Mouse (Mus musculus) olfactory bulb, adult 2 months (tissue): ENCODE measurements around the gene Luc7l3. TPM values are rescaled to one million over a fixed set of nuclear protein-coding genes. Genes with fewer than 3 reads are reported as not detected.
"Not testable (repeated sequence)": the region's sequence is repeated elsewhere in the genome, so short reads cannot be mapped to it uniquely, and the experiment has no call there.

ENCODE experiments used
- H3K27ac ChIP-seq: fragments of 200-500 bp; 2 replicates; pipeline ENCODE4 v1.5.1; 2012; ENCODE audit warnings: low read depth, low read length; ENCODE audit not compliant: insufficient read depth
- H3K4me1 ChIP-seq: fragments of 200-500 bp; 2 replicates; pipeline ENCODE4 v1.6.1; 2012; ENCODE audit warnings: low read length; ENCODE audit not compliant: control insufficient read depth, insufficient read depth
- H3K4me3 ChIP-seq: fragments of 200-500 bp; 2 replicates; pipeline ENCODE4 v1.5.1; 2012; ENCODE audit warnings: mild to moderate bottlenecking, low read depth, low read length, moderate library complexity; ENCODE audit not compliant: insufficient read depth
- CTCF ChIP-seq: fragments of 200-500 bp; IDR thresholded peaks from 2 replicates; pipeline ENCODE4 v1.5.1; 2012; ENCODE audit warnings: low read depth, mild to moderate bottlenecking, low read length, moderate library complexity; ENCODE audit not compliant: insufficient read depth
- POLR2A ChIP-seq: fragments of 200-500 bp; IDR thresholded peaks from 2 replicates; pipeline ENCODE4 v1.6.1; 2012; ENCODE audit warnings: mild to moderate bottlenecking, low read depth, low read length, moderate library complexity; ENCODE audit not compliant: insufficient read depth
- WGBS: fragments of 180-500 bp; shearing (Covaris S2); methylation state at CpG from one replicate; pipeline ENCODE4 v1.1.7; 2018; 5-methylcytosine and 5-hydroxymethylcytosine counted together
- polyA plus RNA-seq: library from polyadenylated mRNA; stranded (reverse); fragments of >200 nt; gene quantifications from 2 replicates; pipeline ENCODE4 v1.2.4, GENCODE M21; 2012; ENCODE audit warnings: low replicate concordance; ENCODE audit not compliant: missing spikeins, insufficient read depth, insufficient read length

The Luc7l3 gene
- polyA plus RNA-seq, 1 experiment: 287 TPM

DNA sequence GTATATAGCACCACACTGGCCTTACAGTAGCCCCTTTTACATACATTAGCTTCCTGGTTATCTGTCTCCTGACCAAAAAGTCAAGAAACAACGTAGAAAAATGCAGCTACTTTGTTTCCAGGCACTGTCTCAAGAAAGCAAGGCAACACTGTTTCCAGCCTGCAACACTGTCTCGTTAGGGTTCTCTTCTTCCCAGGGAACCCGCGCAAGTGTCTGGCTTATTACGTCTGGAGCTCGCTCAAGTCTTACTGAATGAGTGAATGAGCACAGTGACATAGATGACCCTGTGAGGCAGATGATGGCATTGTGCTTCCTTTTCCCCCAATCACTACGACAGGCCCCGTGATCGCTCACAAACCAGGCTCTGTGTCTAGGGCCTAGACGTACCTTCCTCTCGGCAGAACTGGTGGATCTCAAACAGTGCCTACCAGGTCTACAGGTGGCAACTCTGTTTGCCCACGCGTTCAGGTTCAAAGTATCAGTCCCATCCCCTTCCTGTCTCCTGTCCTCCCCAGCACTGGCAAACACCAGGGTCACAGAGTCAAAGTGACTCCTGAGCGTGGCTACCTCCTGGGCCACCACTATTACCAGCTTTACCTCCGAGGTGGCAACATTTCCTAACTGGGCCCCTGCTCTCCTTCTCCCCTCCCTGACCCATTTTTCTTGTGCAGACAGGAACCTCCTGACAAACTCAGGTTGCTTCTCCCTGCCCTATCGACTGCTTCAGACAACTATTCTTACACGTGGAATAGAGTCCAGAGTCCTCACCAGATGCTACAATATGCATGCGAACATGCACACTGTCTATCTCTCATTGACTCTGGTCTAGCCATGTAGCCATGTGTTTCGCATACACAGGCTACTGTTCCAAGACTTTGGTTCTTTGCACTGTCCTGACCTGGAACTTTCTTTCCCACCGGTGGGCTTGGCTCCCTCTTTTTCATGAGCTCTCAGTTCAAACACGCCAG lies 48.5 kb downstream of the Luc7l3 start:
- TF ChIP-seq POLR2A (no peak), CTCF (no peak)
- Histone ChIP-seq H3K4me3 (no peak overlapping the region), H3K27ac (no peak overlapping the region), H3K4me1 (peaks cover 2% of the 10 kb centered on the region; the same call in 1 of the 2 replicates)
- 92% methylated on average over 21 of the region's 21 CpGs for WGBS

DNA sequence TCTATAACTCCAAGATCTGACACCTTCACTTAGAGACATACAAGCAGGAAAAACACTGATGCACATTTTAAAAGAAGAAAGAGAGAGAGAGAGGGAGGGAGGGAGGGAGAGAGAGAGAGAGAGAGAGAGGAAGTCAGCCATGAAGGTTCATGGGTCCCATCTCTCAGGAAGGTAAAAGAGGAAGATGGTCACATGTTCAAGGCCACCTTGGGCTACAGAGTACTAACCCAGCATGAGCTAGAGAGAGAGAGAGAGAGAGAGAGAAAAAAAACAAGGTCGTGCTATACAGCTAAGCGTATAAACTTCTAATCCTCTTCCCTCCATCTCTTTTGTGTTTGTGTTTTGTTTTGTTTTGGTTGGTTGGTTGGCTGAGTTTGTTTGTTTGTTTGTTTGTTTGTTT lies 50.8 kb downstream of the Luc7l3 start:
- no peak overlapping the region for H3K27ac ChIP-seq
- TF ChIP-seq CTCF: no peak
- TF ChIP-seq POLR2A: no peak
- WGBS: 90% methylated on average over 2 of the region's 2 CpGs
- no peak overlapping the region for H3K4me3 ChIP-seq
- H3K4me1 ChIP-seq: no peaks in the 10 kb centered on the region

DNA sequence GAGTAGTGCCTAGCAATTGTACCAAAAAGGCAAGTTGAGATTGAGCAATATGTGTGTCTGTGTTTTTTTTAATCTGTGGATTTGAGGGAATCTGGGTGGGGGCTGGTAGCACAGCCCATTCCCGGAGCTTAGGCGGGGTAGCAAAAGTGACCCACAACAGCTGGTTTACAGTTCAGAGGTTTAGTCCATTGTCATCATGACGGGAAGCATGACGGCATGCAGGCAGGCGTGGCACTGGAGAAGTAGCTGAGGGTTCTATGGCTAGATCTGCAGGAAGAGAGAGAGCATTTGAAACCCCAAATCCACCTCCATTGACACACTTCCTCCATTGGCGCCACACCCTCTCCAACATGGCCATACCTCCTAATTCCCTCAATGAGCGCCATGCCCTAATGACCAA lies 51.9 kb downstream of the Luc7l3 start:
- TF ChIP-seq POLR2A: no peak
- no peak for TF ChIP-seq CTCF
- Histone ChIP-seq H3K4me1 (peaks cover 5% of the 10 kb centered on the region), H3K4me3 (no peak overlapping the region), H3K27ac (no peak overlapping the region)
- 94% methylated on average over 7 of the region's 7 CpGs for WGBS

GRCm38 (mm10) chr11:94268761-94269160 lies 53.0 kb downstream of the Luc7l3 start:
- Histone ChIP-seq H3K4me3 (no peak overlapping the region), H3K4me1 (peaks cover 11% of the 10 kb centered on the region), H3K27ac (no peak overlapping the region)
- TF ChIP-seq CTCF (no peak), POLR2A (no peak)

- H3K4me3 ChIP-seq, H3K27ac ChIP-seq: not testable (repeated sequence)
- 88% methylated on average over 3 of the region's 3 CpGs for WGBS
- peaks cover 11% of the 10 kb centered on the region for H3K4me1 ChIP-seq
Measured at GRCm38 (mm10) chr11:94266155-94266554, 55.6 kb downstream of the Luc7l3 start.

GRCm38 (mm10) chr11:94265134-94265785 lies 56.5 kb downstream of the Luc7l3 start:
- TF ChIP-seq POLR2A: no peak
- no peak for TF ChIP-seq CTCF
- Histone ChIP-seq H3K27ac (no peak overlapping the region), H3K4me1 (peaks cover 11% of the 10 kb centered on the region), H3K4me3 (peak overlapping the region; percentile 45)
- 3% methylated on average over 18 of the region's 18 CpGs for WGBS

DNA sequence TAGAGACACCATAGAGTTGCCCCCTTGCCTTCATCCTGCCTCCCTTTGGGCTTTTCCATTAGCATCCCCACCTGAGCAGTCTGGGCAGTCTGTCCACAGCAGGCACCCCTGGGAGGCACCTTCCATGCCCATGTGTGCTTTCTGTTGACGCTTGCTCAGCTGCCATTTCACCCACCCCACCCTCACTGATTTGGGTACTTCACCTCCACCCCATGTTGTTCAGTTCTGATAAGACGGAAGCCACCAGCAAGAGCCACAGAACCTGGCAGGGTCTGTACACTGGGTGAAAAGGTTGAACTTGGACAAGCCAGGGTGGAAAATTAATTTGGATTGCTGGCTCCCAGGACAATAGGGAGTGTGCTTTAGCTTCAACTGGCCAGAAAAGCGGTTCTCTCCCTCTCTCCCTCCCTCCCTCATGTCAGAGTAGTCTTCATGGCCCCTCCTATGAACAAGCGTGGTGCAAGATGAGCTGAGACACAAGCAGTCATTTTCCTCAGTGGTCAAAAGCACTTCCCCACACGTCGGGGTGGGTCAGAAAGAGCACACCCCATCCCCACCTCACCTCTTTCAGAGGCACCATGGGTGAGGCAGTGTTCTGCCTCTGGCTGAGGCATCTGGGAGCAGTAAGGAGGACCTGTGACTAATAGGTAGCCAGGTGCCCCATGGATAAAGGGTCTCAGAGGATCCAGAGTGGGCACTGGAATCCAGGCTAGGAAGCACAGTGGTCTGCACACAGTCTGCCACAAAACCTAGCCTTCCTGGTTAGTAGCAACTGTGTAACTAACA lies 60.0 kb downstream of the Luc7l3 start:
- H3K27ac ChIP-seq: no peak overlapping the region
- TF ChIP-seq POLR2A: no peak
- WGBS: 85% methylated on average over 6 of the region's 6 CpGs
- peaks cover 11% of the 10 kb centered on the region for H3K4me1 ChIP-seq
- no peak overlapping the region for H3K4me3 ChIP-seq

GRCm38 (mm10) chr11:94259814-94260213 lies 62.0 kb downstream of the Luc7l3 start:
- H3K4me3 ChIP-seq: no peak overlapping the region
- TF ChIP-seq POLR2A (no peak), CTCF (no peak)
- 78% methylated on average over 4 of the region's 4 CpGs for WGBS
- H3K4me1 ChIP-seq: peaks cover 11% of the 10 kb centered on the region
- no peak overlapping the region for H3K27ac ChIP-seq

GRCm38 (mm10) chr11:94257987-94258386 lies 63.8 kb downstream of the Luc7l3 start:
- Histone ChIP-seq H3K27ac (no peak overlapping the region), H3K4me1 (peaks cover 12% of the 10 kb centered on the region), H3K4me3 (no peak overlapping the region)
- WGBS: 43% methylated on average over 14 of the region's 14 CpGs
- TF ChIP-seq POLR2A (no peak), CTCF (no peak)
